Mouse (Mus musculus) hindbrain, embryonic 14.5 days (tissue): ENCODE measurements around the gene Brs3. TPM values are rescaled to one million over a fixed set of nuclear protein-coding genes. Genes with fewer than 3 reads are reported as not detected.

Source experiments
- ATAC-seq: fragments of 200-750 bp; cut with Nextera tagmentation; 2 replicates; pipeline ENCODE4 v1.8.0; 2017; ENCODE audit warnings: moderate number of reproducible peaks, mild to moderate bottlenecking, moderate TSS enrichment, moderate library complexity; ENCODE audit not compliant: low FRiP score
- DNase-seq: peaks from one replicate; pipeline ENCODE4 v3.0.0-alpha.2; 2015; ENCODE audit warnings: low spot score
- H3K27ac ChIP-seq: fragments of 300-500 bp; sonication (generic); 2 replicates; pipeline ENCODE4 v1.5.1; 2014; ENCODE audit warnings: mild to moderate bottlenecking, moderate library complexity
- H3K27me3 ChIP-seq: fragments of 300-500 bp; sonication (generic); 2 replicates; pipeline ENCODE4 v1.6.1; 2014; ENCODE audit warnings: mild to moderate bottlenecking, low read length, mixed read lengths; ENCODE audit not compliant: control insufficient read depth, insufficient read depth
- H3K36me3 ChIP-seq: fragments of 300-500 bp; sonication (generic); replicated peaks from 2 replicates; pipeline ENCODE4 v1.6.1; 2014; ENCODE audit not compliant: control insufficient read depth, insufficient read depth
- H3K4me1 ChIP-seq: fragments of 300-500 bp; sonication (generic); replicated peaks from 2 replicates; pipeline ENCODE4 v1.6.1; 2014; ENCODE audit warnings: antibody characterized with exemption, low read length, mixed read lengths; ENCODE audit not compliant: control insufficient read depth, insufficient read depth
- H3K4me2 ChIP-seq: fragments of 300-500 bp; sonication (generic); replicated peaks from 2 replicates; pipeline ENCODE4 v1.6.1; 2014; ENCODE audit warnings: mild to moderate bottlenecking, moderate library complexity
- H3K4me3 ChIP-seq: fragments of 300-500 bp; sonication (generic); replicated peaks from 2 replicates; pipeline ENCODE4 v1.5.1; 2014; ENCODE audit warnings: mild to moderate bottlenecking, low read length
- H3K9ac ChIP-seq: fragments of 300-500 bp; sonication (generic); 2 replicates; pipeline ENCODE4 v1.6.1; 2014
- H3K9me3 ChIP-seq: fragments of 300-500 bp; sonication (generic); 2 replicates; pipeline ENCODE4 v1.6.1; 2016; ENCODE audit warnings: low read length; ENCODE audit not compliant: control insufficient read depth
- WGBS: fragments of 180-500 bp; shearing (Covaris S2); extraction: QIAGEN DNeasy Blood & Tissue Kit; methylation state at CpG from one replicate; pipeline ENCODE4 v1.1.7; 2014; 5-methylcytosine and 5-hydroxymethylcytosine counted together
- polyA plus RNA-seq: library from polyadenylated mRNA; unstranded; fragments of >200 nt; fragmentation: Nextera tagmentation; extraction: Ambion mirVana; gene quantifications from 2 replicates; pipeline ENCODE4 v1.2.1, GENCODE M21; 2014

Brs3 gene
- polyA plus RNA-seq: 0.27 and 0.50 TPM in 2 replicates

GRCm38 (mm10) chrX:57042774-57043173, at the start of gene Brs3:
Brs3 (plus strand) TSS chrX:57043074.
- H3K36me3 ChIP-seq: no peaks in the 10 kb centered on the region
- 80% methylated on average over 5 of the region's 5 CpGs for WGBS
- no peak within 1 kb of the TSS for H3K9ac ChIP-seq
- no peak for ATAC-seq
- H3K27me3 ChIP-seq: no peaks in the 10 kb centered on the region
- no peaks in the 10 kb centered on the region for H3K9me3 ChIP-seq
- no peaks in the 10 kb centered on the region for H3K4me1 ChIP-seq
- no peak within 1 kb of the TSS for H3K27ac ChIP-seq
- H3K4me2 ChIP-seq: no peak within 1 kb of the TSS
- no peak for DNase-seq
- no peak within 1 kb of the TSS for H3K4me3 ChIP-seq

GRCm38 (mm10) chrX:57012891-57013290, 30.0 kb upstream of the Brs3 start:
- ATAC-seq: no peak
- Histone ChIP-seq H3K27me3 (no peaks in the 10 kb centered on the region), H3K36me3 (no peaks in the 10 kb centered on the region), H3K4me2 (no peak overlapping the region), H3K9ac (no peak overlapping the region), H3K4me1 (no peaks in the 10 kb centered on the region), H3K4me3 (no peak overlapping the region), H3K9me3 (no peaks in the 10 kb centered on the region), H3K27ac (no peak overlapping the region)
- no peak for DNase-seq
- 71% methylated on average over 2 of the region's 2 CpGs for WGBS

- no peak for ATAC-seq
- 80% methylated on average over 6 of the region's 6 CpGs for WGBS
These were observed 995 bp downstream of the Brs3 start for GRCm38 (mm10) chrX:57043869-57044268.

GRCm38 (mm10) chrX:57052848-57053173, 9.9 kb downstream of the Brs3 start:
- Histone ChIP-seq H3K4me1 (0 out of 2 replicates have a peak, but pooled peaks cover 7% of the 10 kb centered on the region), H3K9me3 (no peaks in the 10 kb centered on the region), H3K9ac (peak overlapping the region; percentile 55), H3K27ac (peak overlapping the region; percentile 95), H3K36me3 (peaks cover 13% of the 10 kb centered on the region; the same call in 1 of the 2 replicates), H3K4me2 (peak overlapping the region; percentile 51), H3K27me3 (no peaks in the 10 kb centered on the region), H3K4me3 (peak overlapping the region; percentile 54)
- DNase-seq (no peak), ATAC-seq (peak; percentile 71)
- WGBS: 23% methylated on average over 4 of the region's 4 CpGs

More at GRCm38 (mm10) chrX:57043869-57044268, 995 bp downstream of the Brs3 start:
- no peaks in the 10 kb centered on the region for H3K27me3 ChIP-seq
- no peaks in the 10 kb centered on the region for H3K36me3 ChIP-seq
- peak; percentile 27 for DNase-seq
- H3K4me1 ChIP-seq: no peaks in the 10 kb centered on the region
- no peak overlapping the region for H3K9ac ChIP-seq
- H3K9me3 ChIP-seq: no peaks in the 10 kb centered on the region
- H3K4me2 ChIP-seq: no peak overlapping the region
- no peak overlapping the region for H3K4me3 ChIP-seq
- no peak overlapping the region for H3K27ac ChIP-seq

- Histone ChIP-seq H3K4me1 (0 out of 2 replicates have a peak, but pooled peaks cover 7% of the 10 kb centered on the region), H3K9ac (peak within 1 kb of the TSS; percentile 55), H3K27me3 (no peaks in the 10 kb centered on the region), H3K36me3 (peaks cover 17% of the 10 kb centered on the region; the same call in 1 of the 2 replicates), H3K9me3 (no peaks in the 10 kb centered on the region), H3K4me3 (peak within 1 kb of the TSS; percentile 54), H3K27ac (peak within 1 kb of the TSS; percentile 95), H3K4me2 (peak within 1 kb of the TSS; percentile 54)
- peak; percentile 82 for DNase-seq
- 22% methylated on average over 77 of the region's 85 CpGs for WGBS
- ATAC-seq: peak; percentile 96
These were observed 10.5 kb downstream of the Brs3 start, which contains the start of gene Htatsf1 for GRCm38 (mm10) chrX:57053174-57053992. Htatsf1 (plus strand) TSS chrX:57053583.

- Histone ChIP-seq H3K27ac (0 out of 2 replicates have a peak overlapping the region, but pooled peaks have one; percentile 95), H3K4me3 (peak overlapping the region; percentile 54), H3K4me1 (0 out of 2 replicates have a peak, but pooled peaks cover 7% of the 10 kb centered on the region), H3K9me3 (no peaks in the 10 kb centered on the region), H3K9ac (peak overlapping the region; percentile 55), H3K36me3 (peaks cover 23% of the 10 kb centered on the region; the same call in 1 of the 2 replicates), H3K4me2 (peak overlapping the region; percentile 54), H3K27me3 (no peaks in the 10 kb centered on the region)
- 12% methylated on average over 11 of the region's 11 CpGs for WGBS
- ATAC-seq: peak; percentile 29; the same call in 1 of the 2 replicates
- no peak for DNase-seq
These were observed 11.1 kb downstream of the Brs3 start for GRCm38 (mm10) chrX:57053993-57054385.

GRCm38 (mm10) chrX:57081496-57081895, 38.6 kb downstream of the Brs3 start:
- Histone ChIP-seq H3K27me3 (no peaks in the 10 kb centered on the region), H3K4me2 (no peak overlapping the region), H3K27ac (no peak overlapping the region), H3K9ac (no peak overlapping the region), H3K36me3 (no peaks in the 10 kb centered on the region), H3K9me3 (no peaks in the 10 kb centered on the region), H3K4me1 (no peaks in the 10 kb centered on the region), H3K4me3 (no peak overlapping the region)
- no peak for ATAC-seq
- DNase-seq: no peak
- WGBS: 83% methylated on average over 5 of the region's 5 CpGs

- WGBS: 88% methylated on average over 4 of the region's 4 CpGs
- H3K4me1 ChIP-seq: no peaks in the 10 kb centered on the region
- H3K27me3 ChIP-seq: no peaks in the 10 kb centered on the region
- no peak within 1 kb of the TSS for H3K4me2 ChIP-seq
- H3K4me3 ChIP-seq: no peak within 1 kb of the TSS
- DNase-seq: no peak
- no peaks in the 10 kb centered on the region for H3K36me3 ChIP-seq
- no peak within 1 kb of the TSS for H3K9ac ChIP-seq
- no peaks in the 10 kb centered on the region for H3K9me3 ChIP-seq
- H3K27ac ChIP-seq: no peak within 1 kb of the TSS
- ATAC-seq: no peak
These were observed 44.9 kb downstream of the Brs3 start, which contains the start of gene Vgll1 for GRCm38 (mm10) chrX:57087806-57088205. Vgll1 (plus strand) TSS chrX:57088106.
